In genomic region chr8:120319449-120319848, GRCm38 (mm10) we compare ENCODE assay signal across 8 mouse cellular contexts.
DNase-seq lines count a peak whose midpoint lies in the region; ATAC-seq and TF ChIP-seq lines count a peak whose summit lies in the region.

No protein-coding gene starts in this region.

- H3K4me2 ChIP-seq in neural tube, embryonic 15.5 days: no peak overlapping the region
- no peak overlapping the region for H3K4me2 ChIP-seq in limb, embryonic 14.5 days (replicated peaks; ENCODE audit: low read depth, low read length, severe bottlenecking)

- no peaks in the 10 kb centered on the region for H3K9me3 ChIP-seq in neural tube, embryonic 15.5 days (replicated peaks)
- no peaks in the 10 kb centered on the region for H3K9me3 ChIP-seq in limb, embryonic 14.5 days (ENCODE audit: control insufficient read depth, low read length)

- no peak overlapping the region for H3K4me3 ChIP-seq in neural tube, embryonic 15.5 days (replicated peaks)
- no peak overlapping the region for H3K4me3 ChIP-seq in limb, embryonic 14.5 days (replicated peaks; ENCODE audit: low read length)

- no peak for TF ChIP-seq POLR2A in limb, embryonic 14.5 days (IDR thresholded peaks at IDR 0.05; ENCODE audit: borderline replicate concordance, extremely low read depth, insufficient read depth, insufficient read length)

- peak; percentile 83 for DNase-seq in neural tube, embryonic 10.5 days (ENCODE audit: extremely low spot score, low spot score)
- peak; percentile 78 for DNase-seq in cerebellum, adult 9-11 months
- peak; percentile 81 for DNase-seq in gastrocnemius, postnatal 10 days
- DNase-seq in limb, embryonic 14.5 days (ENCODE audit: low spot score): peak; percentile 47
- peak; percentile 73 to 79 for DNase-seq in monocyte, adult 2 months (ENCODE audit: low read depth in 1 of 2, low spot score in 2 of 2)
- DNase-seq in splenic B cell, adult 2 months (ENCODE audit: low read depth, low spot score): peak; percentile 91

- H3K9ac ChIP-seq in neural tube, embryonic 15.5 days (replicated peaks): no peak overlapping the region
- no peak overlapping the region for H3K9ac ChIP-seq in limb, embryonic 14.5 days (ENCODE audit: low read depth, low read length, severe bottlenecking)

- WGBS in neural tube, embryonic 15.5 days: 20% methylated on average over 7 of the region's 7 CpGs
- WGBS in limb, embryonic 14.5 days: 22% methylated on average over 7 of the region's 7 CpGs

- H3K27ac ChIP-seq in neural tube, embryonic 15.5 days (replicated peaks): no peak overlapping the region
- H3K27ac ChIP-seq in limb, embryonic 14.5 days (replicated peaks; ENCODE audit: low read depth, low read length): no peak overlapping the region

- H3K36me3 ChIP-seq in neural tube, embryonic 15.5 days: no peaks in the 10 kb centered on the region
- no peaks in the 10 kb centered on the region for H3K36me3 ChIP-seq in limb, embryonic 14.5 days (ENCODE audit: control insufficient read depth, insufficient read depth, low read length)
- no peaks in the 10 kb centered on the region for H3K36me3 ChIP-seq in splenic B cell, adult 2 months (ENCODE audit: control insufficient read depth, insufficient read depth, low read length, poor library complexity, severe bottlenecking)

- no peaks in the 10 kb centered on the region for H3K27me3 ChIP-seq in neural tube, embryonic 15.5 days (replicated peaks)
- no peaks in the 10 kb centered on the region for H3K27me3 ChIP-seq in limb, embryonic 14.5 days (ENCODE audit: control insufficient read depth, insufficient read depth, low read length)
- no peaks in the 10 kb centered on the region for H3K27me3 ChIP-seq in splenic B cell, adult 2 months (ENCODE audit: control insufficient read depth, insufficient read depth, low read length, poor library complexity, severe bottlenecking)

- H3K4me1 ChIP-seq in neural tube, embryonic 15.5 days: peaks cover 29% of the 10 kb centered on the region
- H3K4me1 ChIP-seq in limb, embryonic 14.5 days (ENCODE audit: control insufficient read depth, insufficient read depth, low read length): peaks cover 42% of the 10 kb centered on the region

- no peak for ATAC-seq in neural tube, embryonic 15.5 days (ENCODE audit: low FRiP score)
- ATAC-seq in inflammation-experienced regulatory T-cells, adult 6 months: peak; percentile 80
- peak; percentile 8; the same call in 1 of the 2 replicates for ATAC-seq in limb, embryonic 14.5 days (ENCODE audit: low FRiP score, low read depth)
